8 mouse cellular contexts compared by ENCODE assay signal in the genomic region with DNA sequence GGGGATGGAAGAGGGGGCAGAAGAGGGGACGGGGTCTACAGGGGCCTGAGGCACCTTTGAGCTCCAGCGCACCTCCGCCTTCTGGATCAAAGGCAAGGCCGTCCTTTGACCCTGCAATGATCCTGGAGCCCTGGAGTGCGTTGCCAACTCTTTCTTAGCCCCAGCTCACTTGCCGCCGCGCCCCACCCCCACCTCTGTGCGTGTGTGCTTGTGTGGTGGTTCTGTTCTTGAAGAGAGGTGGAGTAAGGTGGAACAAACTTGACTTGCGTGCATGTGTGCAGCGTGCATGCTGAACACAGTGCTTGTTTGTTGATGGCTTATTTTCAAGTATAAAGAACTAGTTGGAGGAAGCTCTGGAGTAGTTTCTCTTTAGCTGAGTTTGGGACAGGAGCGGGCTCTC.
A peak's percentile ranks its signal among the peaks of the same experiment; 100 is the strongest.
DNase-seq lines count a peak whose midpoint lies in the region; ATAC-seq and TF ChIP-seq lines count a peak whose summit lies in the region.

No protein-coding gene starts in this region.

- TF ChIP-seq CTCF in liver, adult 2 months (IDR thresholded peaks at IDR 0.05; ENCODE audit: low read depth, low read length) = no peak

- H3K4me1 ChIP-seq in embryonic facial prominence, embryonic 14.5 days (ENCODE audit: control insufficient read depth, insufficient read depth, low read length) = peaks cover 24% of the 10 kb centered on the region
- peaks cover 24% of the 10 kb centered on the region for H3K4me1 ChIP-seq in liver, adult 2 months (ENCODE audit: control insufficient read depth, insufficient read depth, low read length)

- H3K4me3 ChIP-seq in embryonic facial prominence, embryonic 14.5 days (ENCODE audit: low read depth, low read length) = no peak overlapping the region
- peak overlapping the region; percentile 34; the same call in 1 of the 2 replicates for H3K4me3 ChIP-seq in liver, adult 2 months (ENCODE audit: insufficient read depth, low read depth, low read length)

- no peak; the same call in none of the 2 replicates for ATAC-seq in embryonic facial prominence, embryonic 14.5 days (ENCODE audit: low read depth)

- no peak for TF ChIP-seq POLR2A in liver, adult 2 months (IDR thresholded peaks at IDR 0.05; ENCODE audit: extremely low read depth, insufficient read depth, low read length)

- H3K27me3 ChIP-seq in embryonic facial prominence, embryonic 14.5 days (replicated peaks; ENCODE audit: control insufficient read depth, insufficient read depth, low read length) = no peaks in the 10 kb centered on the region
- no peaks in the 10 kb centered on the region for H3K27me3 ChIP-seq in liver, adult 2 months (ENCODE audit: control insufficient read depth, insufficient read depth, low read length)

- no peak overlapping the region for H3K27ac ChIP-seq in embryonic facial prominence, embryonic 14.5 days (replicated peaks; ENCODE audit: low read depth, low read length)
- 0 out of 2 replicates have a peak overlapping the region, but pooled peaks have one; percentile 31 for H3K27ac ChIP-seq in liver, adult 2 months (replicated peaks; ENCODE audit: insufficient read depth, low read depth, low read length)

- H3K9me3 ChIP-seq in embryonic facial prominence, embryonic 14.5 days (ENCODE audit: control insufficient read depth, low read length) = no peaks in the 10 kb centered on the region

- DNase-seq in adrenal gland, postnatal 36 days = peak; percentile 50 to 69
- DNase-seq in adrenal gland, postnatal 4 days (ENCODE audit: low spot score in 2 of 2) = no peak
- DNase-seq in A20 (ENCODE audit: low read depth, low spot score) = peak; percentile 56
- no peak for DNase-seq in embryonic facial prominence, embryonic 14.5 days (ENCODE audit: low spot score)
- DNase-seq in liver, adult 2 months (ENCODE audit: extremely low read depth, low read depth, low spot score) = peak; percentile 81
- no peak for DNase-seq in urinary bladder, postnatal 25 days (ENCODE audit: low spot score)
- no peak for DNase-seq in urinary bladder, postnatal 4 days (ENCODE audit: low spot score in 2 of 2)
- DNase-seq in urinary bladder, adult 2 months (ENCODE audit: low spot score) = no peak

- H3K79me2 ChIP-seq in liver, adult 2 months (ENCODE audit: control insufficient read depth, insufficient read depth, low read length) = peaks cover 38% of the 10 kb centered on the region; the same call in 1 of the 2 replicates

- no peak overlapping the region for H3K9ac ChIP-seq in embryonic facial prominence, embryonic 14.5 days (ENCODE audit: low read depth, low read length)
- peak overlapping the region; percentile 6; the same call in 1 of the 2 replicates for H3K9ac ChIP-seq in liver, adult 2 months (ENCODE audit: low read depth, low read length)

- H3K4me2 ChIP-seq in embryonic facial prominence, embryonic 14.5 days (ENCODE audit: low read depth, low read length) = peak overlapping the region; percentile 13; the same call in 1 of the 2 replicates

- WGBS in embryonic facial prominence, embryonic 14.5 days = 21% methylated on average over 12 of the region's 12 CpGs
- WGBS in liver, adult 2 months = 18% methylated on average over 12 of the region's 12 CpGs

- H3K36me3 ChIP-seq in embryonic facial prominence, embryonic 14.5 days (ENCODE audit: control insufficient read depth, insufficient read depth, low read length) = no peaks in the 10 kb centered on the region
- no peaks in the 10 kb centered on the region for H3K36me3 ChIP-seq in liver, adult 2 months (ENCODE audit: control insufficient read depth, insufficient read depth, low read length)

Comparison
In these comparisons a context has a peak if more than half of its experiments do, and no peak if none do; other contexts are left out.
1. DNase-seq: peak in adrenal gland, postnatal 36 days (2 of 2), A20 (single experiment) and liver, adult 2 months (single experiment); none in adrenal gland, postnatal 4 days (0 of 2), embryonic facial prominence, embryonic 14.5 days (single experiment), urinary bladder, postnatal 25 days (single experiment), urinary bladder, postnatal 4 days (0 of 2) and urinary bladder, adult 2 months (single experiment).